Mouse (Mus musculus): ENCODE measurements around the gene H2-M10.4.
A peak's percentile ranks its signal among the peaks of the same experiment; 100 is the strongest.
"Not testable (repeated sequence)": the region's sequence is repeated elsewhere in the genome, so short reads cannot be mapped to it uniquely, and the experiment has no call there.

H2-M10.4 gene

DNA sequence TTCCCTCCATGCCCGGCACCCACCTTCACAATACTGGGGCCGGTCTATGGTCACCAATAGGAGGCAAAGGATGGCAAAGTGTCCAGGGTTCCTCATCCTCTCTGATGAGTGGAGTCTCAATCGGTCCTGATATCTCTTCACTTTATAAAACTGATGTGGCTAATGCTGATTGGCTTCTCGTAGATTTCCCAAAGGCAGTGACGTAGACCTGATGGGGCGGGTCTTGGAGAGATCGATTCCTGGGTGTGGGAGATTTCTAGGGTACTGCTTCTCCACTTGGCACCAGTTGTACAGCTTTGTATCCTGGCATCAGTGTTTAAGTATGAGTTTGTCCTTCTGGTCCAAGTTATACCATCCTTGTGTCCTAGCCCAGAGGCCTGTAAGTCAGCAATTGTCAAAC lies at the start of gene H2-M10.4:
Gene H2-M10.4 (minus strand): TSS at position 101 of the 400 bp plus-strand sequence.
- no peak for DNase-seq

DNA sequence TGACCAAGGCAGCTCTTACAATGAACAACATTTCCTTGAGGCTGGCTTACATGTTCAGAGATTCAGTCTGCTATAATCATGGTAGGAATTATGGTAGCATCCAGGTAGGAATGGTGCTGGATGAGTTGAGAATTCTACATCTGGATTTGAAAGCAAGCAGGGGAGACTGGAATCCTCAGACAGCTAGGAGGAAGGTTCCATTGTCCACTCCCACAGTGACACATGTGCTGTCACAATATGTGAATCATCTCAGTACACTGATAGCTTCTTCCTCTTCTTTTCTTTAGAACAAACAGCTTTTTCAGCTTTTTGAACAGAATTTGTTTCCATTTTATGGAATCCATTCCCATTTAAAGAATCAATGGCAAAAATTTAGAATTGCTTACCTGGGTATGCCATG lies 41.8 kb upstream of the H2-M10.4 start:
- DNase-seq = no peak

DNA sequence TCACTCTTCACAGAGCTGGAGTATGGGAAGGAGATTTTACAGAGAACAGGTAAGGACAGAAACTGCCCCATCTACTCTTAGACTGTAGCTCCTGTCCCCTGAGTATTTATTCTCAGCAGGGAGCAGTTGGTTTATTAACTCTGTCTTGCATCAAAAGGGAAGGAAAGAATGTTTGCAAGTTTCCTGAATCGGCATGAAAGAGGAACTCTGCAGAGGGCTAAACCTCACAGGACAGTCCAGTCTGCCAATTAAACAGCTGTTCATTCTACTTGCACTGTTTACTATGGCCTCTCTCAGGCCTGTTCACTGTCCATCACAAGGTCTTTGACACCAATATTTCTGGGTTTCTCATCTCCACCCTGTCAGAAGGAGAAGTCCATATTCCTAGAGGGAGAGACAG lies 38.3 kb upstream of the H2-M10.4 start:
- DNase-seq = no peak

DNA sequence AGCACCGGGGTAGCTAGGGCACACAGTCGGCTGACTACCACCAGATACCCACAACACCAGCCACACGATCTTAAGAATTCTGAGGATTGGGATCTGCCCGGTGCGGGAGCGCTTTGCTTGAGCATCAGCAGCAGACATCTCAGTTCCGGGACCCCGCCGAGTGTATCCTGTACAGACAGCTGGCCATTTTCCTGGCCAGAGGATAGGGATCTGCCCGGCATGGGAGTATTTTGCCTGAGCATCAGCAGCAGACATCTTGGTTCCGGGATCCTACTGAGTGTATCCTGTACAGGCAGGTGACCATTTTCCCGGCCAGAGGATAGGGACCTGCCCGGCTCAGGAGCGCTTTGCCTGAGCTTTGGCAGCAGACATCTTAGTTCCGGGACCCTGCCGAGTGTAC lies 26.0 kb upstream of the H2-M10.4 start:
- DNase-seq = not testable (repeated sequence)

DNA sequence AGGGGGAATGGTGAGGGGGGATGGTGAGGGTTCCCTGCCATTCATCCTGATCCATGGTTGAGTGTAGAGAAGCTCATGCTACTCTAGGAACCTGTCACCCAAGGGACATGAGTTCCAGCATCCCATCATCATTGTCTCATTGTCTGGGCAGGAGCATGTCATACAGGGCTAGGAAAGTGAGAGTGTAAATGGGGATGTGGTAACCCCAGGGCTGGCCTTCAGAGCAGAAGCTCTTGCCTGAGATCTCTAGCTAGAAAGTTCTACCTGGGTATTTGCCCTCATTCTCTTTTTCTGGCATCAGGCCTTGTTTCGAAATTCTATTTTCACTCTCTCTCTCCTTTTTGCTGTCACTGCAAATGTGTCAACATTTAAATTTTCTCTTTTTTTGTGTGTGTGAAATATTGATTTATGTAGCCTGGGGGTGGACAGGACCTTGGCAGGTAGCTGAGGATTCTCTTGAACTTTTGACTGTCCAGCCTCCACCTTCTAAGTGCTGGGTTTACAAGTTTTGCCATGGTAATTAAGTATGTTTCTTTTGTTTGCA lies 24.6 kb upstream of the H2-M10.4 start:
- no peak for DNase-seq

DNA sequence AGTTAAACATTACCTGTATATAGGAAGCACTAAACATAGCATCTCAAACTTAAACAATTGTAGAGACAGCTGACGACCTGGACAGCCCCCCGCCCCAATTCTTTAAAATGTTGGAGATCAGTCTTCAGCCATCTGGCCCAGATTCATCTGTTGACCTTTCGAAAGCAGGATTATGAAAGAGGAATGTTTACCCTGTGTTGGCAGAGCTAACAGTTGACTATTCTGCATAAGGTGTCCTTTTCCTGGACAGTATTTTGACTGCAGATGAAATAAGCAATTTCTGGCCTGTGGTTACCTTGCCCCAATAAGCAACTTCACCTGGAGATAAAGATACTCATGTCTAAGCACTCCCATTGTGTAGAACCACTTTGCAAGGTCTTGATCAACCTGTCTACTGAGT lies 21.7 kb upstream of the H2-M10.4 start:
- DNase-seq = no peak

DNA sequence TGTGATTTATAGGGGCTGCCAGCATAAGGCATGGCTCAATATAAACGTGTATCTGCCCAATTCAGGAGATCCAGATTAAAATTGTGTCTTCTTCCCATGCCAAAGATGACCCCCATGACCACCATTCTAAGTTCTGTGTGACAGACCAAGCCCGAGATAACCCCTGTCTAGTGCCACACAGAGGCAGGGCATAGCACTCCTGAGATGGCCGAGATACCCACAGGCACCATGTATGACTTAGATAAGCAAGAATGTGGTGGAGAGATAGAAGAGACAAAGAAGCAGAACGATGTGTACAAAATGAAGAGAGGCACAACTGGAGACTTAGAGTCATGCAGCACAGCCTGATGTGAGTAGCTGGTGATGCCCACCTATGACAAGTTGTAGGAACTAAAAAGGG lies 5.9 kb downstream of the H2-M10.4 start:
- DNase-seq = no peak

DNA sequence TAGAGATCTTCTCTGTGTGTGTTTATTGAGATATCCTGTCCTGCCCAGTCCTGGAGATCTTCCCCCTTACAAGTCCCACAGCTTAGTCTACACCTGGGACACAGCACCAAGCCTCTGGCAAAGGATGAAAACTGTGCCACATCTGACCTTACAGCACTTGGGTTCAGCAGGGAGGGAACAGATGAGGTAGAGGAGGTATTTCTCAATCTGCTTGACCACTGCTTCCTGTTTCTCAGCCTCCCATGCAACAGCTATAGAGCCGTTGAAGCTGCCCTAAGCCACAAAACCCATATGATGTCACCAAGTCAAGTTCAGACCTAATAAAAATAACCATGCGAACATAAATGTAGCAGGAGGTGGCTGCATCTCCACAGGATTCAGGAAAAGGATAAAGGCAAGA lies 30.7 kb downstream of the H2-M10.4 start:
- no peak for DNase-seq

DNA sequence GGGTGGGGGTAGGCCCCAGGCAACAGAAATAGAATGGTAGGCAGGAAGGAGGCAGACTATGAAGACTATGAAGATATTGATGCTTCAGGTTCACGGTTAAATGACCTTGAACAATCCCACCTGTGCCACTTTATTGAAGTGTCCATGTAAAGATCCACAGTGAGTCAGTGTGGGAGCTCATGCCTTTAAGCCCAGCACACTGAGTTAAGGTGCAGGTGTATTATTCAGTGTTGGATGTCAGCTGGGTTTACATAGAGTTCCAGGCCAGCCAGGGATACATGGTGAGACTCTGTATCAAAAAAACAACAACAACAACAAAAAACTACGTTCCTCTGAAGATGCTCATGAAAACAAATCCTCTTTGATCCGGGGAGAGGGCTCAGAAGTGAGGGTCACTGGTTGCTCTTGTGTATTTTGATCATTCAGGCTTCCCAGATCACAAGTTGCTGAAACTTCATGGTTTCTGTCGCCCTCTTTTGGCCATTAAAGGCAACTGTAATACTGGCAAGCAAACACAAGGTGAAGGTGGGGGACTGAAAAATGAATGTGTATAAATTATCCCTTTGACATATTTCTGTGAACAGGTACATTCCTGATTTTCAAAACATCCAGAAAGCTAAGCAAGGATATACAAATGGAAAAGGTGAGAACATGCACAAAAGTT lies 43.9 kb downstream of the H2-M10.4 start:
- peak; percentile 72 for DNase-seq

DNA sequence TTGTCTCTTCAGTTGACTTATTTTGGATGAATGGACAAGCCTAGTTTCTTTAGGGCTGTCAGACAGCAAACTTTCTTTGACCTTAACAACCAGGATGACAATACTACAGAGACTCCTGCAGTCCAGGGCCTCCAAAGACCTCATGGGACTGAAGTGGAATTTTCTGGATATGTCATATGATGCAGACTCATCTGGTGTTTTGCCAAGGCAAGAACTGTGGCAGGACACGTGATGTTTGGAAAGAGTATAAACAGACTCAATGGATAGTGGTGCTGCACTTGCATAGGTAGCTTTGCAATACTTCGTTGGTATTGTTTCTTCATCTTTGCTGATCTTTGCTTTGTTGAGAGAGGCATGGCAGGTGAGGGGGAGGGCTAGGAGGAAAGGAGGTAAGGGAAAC lies 44.7 kb downstream of the H2-M10.4 start:
- no peak for DNase-seq

DNA sequence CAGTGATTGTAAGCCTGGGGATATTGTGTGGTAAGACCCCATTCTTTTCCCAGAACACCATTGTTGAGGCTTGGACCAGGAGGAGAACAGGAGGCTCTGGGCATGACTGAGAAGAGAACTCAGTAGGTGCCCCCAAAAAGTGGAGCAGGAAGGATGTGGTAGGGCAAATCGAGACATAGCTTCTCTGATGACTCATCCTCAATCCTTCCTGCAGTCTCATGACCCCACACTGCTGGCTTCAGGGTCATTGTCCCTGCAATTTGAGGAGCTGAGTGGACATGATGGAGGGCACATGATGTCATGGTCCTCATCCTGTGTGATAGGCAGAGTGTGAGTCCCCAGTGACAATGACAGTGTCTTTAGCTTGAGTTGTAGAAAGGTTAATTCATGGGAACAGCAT lies 46.7 kb downstream of the H2-M10.4 start:
- DNase-seq = no peak

DNA sequence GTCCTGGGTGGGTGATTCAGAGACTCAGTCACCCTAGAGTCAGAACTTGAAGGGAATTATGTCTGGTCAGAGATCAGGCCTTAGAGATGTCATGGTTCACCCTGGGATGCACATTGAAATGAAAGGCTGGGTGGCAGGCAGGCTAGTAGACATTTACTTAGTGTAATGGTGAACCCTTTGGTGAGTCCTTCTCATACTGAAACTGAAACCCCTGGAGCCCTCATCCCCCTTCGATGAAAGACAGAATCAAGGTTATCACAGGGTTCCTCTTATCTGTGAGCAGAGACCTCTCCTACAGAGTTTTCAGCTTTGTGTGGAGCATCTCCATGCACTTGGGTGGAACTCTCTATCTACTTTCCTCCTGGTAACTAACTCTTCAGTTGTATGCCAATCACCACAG lies 47.8 kb downstream of the H2-M10.4 start:
- no peak for DNase-seq
